Mouse (Mus musculus) adipocyte (in vitro differentiated cells): ENCODE results near the gene Dnajc22.
A peak's percentile ranks its signal among the peaks of the same experiment; 100 is the strongest.
"Not testable (repeated sequence)": the region's sequence is repeated elsewhere in the genome, so short reads cannot be mapped to it uniquely, and the experiment has no call there.

Experiments
- DNase-seq: peaks from one replicate; pipeline ENCODE4 v3.0.0-alpha.2; 2016; ENCODE audit warnings: low spot score

Gene Dnajc22

GRCm38 (mm10) chr15:99092870-99093269 is at the start of gene Dnajc22:
Dnajc22 (plus strand) TSS chr15:99093170.
- DNase-seq: no peak

DNA sequence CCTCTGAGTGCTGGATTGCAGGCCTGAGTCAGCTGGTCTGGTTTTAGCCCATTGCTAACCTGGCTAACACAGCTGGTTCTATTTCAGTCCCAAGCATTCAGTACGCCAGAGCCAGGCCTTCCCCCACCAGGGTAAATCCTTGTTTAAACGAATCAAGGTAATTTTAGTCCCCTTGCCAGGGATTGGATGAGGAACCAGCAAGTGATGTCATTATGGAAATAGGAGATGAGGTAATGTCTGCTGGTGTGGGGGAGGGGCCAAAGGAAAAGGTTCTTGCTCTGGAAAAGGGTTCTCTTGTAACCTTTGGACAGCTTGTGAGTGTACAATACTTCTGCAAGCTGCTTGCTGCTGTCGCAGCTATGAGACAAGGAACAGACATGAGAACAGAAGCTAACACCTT is 48.1 kb upstream of the Dnajc22 start:
- peak; percentile 60 for DNase-seq

- not testable (repeated sequence) for DNase-seq
These were observed 47.2 kb upstream of the Dnajc22 start for GRCm38 (mm10) chr15:99045734-99046133.

GRCm38 (mm10) chr15:99049473-99050253 is 43.3 kb upstream of the Dnajc22 start:
- peak; percentile 74 for DNase-seq

DNA sequence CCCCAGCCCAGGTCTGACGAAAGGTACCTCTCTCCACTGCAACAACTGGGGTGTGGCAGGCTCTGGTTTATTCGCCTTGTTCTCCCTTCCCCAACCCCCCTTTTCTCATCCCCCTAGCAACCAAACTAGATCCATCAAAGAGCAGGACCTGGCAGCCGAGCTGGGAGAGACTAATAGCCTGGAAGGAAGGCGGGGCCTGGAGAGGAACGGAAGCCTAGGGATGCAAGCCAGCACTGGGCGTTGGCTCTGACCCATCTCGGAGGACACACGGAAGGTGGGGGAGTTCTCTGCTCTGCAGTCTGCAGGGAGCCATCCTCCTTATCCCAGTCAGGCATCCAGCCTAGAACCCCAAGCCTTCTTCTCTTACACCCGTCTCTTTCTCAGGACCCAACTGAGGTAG is 39.6 kb upstream of the Dnajc22 start:
- DNase-seq: no peak

DNA sequence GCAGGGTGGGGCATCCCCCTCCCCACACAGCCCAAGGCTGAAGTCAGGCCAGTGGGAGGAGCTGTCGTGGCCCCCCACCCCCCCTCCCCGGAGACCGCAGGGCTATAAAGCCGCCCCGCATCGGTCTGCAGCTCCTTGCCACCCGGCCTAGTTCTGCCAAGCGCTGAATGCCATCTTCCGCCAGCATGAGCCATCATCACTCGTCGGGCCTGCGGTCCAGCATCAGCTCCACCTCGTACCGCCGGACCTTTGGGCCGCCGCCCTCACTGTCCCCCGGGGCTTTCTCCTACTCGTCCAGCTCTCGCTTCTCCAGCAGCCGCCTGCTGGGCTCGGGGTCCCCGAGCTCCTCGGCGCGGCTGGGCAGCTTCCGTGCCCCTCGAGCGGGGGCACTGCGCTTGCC is 37.9 kb upstream of the Dnajc22 start, which contains the start of gene Prph:
Prph (plus strand) TSS at position 135 of the 400 bp plus-strand sequence.
- DNase-seq: no peak

GRCm38 (mm10) chr15:99055511-99055961 is 37.4 kb upstream of the Dnajc22 start:
- no peak for DNase-seq

GRCm38 (mm10) chr15:99056332-99056731 is 36.6 kb upstream of the Dnajc22 start:
- no peak for DNase-seq

DNA sequence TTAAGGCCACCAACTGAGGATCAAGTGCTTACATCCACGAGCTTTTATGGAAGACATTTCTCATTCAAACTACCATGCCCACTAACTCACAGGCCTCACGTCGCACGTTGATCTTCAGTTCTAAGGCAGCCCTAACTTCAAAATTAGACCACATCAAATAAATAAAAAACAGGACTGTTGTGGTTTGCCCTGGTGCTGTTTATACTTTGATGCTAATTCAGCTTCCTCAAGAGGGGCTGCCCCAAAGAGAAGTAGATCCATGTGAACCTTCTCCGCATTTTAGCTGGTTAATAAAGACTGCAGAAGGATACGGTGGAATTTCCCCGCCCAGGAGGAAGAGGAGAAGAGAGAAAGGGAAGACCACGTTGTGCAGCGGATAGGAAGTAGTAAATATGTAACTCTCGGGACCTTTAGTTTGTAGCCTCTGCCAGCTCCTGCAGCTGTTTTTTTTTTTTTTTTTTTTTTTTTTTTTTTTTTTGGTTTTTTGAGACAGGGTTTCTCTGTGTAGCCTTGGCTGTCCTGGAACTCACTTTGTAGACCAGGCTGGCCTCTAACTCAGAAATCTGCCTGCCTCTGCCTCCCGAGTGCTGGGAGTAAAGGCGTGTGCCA is 27.3 kb upstream of the Dnajc22 start:
- no peak for DNase-seq

DNA sequence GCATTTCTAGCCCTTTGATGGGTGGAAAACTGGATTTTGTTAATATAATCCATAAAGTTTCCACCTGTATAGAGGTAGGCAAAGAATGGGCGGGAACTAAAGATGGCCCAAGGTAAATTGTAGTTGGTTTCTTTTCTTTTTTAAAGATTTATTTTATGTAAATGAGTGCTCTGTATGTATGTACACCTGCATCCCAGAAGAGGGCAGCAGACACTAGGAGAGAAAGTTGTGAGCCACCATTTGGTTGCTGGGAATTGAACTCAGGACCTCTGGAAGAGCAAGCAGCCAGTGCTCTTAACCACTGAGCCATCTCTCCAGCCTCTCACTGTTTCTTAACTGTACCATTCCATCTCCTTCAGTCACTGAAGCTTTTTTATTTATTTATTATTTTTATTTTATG is 21.0 kb upstream of the Dnajc22 start:
- no peak for DNase-seq

GRCm38 (mm10) chr15:99074019-99074599 is 18.9 kb upstream of the Dnajc22 start, which contains the start of gene Troap:
Troap (plus strand) TSS chr15:99074575.
- DNase-seq: no peak

DNA sequence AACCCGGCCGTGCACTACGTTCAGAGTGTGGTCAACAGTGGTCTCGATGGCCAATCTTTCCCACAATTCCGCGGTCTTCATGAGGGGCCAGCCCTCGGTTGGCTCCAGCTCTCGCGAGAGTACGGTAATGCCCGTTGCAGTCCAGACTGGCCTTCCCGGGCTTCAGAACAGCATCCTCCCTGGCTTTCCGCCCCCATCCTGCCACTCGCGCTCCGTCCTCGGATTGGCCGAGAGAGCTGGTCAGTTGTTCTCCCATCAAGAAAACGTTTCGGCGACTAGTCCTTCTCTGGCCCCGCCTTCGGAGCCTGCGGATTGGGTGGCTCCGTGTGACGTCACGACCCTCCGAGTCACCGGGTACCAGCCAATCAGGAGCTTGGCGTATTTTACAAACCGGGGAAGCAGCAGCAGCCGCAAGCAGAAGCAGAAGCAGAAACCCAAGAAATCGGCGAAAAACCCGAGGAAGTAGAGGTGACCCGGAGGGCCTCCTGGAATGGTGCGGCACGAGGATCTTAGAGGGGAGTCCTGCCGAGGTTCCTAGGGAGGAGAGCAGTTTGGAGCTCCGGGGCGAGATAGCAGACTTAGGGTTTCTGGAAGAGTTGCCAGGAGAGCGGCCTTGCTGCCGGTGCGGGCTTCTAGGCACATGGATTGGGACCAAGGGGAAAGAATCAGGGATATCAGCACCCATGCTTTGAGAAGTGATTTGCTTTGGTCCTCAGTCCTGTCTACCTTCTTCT is 18.2 kb upstream of the Dnajc22 start:
- DNase-seq: peak; percentile 99

- not testable (repeated sequence) for DNase-seq
These were observed 17.0 kb upstream of the Dnajc22 start for GRCm38 (mm10) chr15:99076011-99076410.

DNA sequence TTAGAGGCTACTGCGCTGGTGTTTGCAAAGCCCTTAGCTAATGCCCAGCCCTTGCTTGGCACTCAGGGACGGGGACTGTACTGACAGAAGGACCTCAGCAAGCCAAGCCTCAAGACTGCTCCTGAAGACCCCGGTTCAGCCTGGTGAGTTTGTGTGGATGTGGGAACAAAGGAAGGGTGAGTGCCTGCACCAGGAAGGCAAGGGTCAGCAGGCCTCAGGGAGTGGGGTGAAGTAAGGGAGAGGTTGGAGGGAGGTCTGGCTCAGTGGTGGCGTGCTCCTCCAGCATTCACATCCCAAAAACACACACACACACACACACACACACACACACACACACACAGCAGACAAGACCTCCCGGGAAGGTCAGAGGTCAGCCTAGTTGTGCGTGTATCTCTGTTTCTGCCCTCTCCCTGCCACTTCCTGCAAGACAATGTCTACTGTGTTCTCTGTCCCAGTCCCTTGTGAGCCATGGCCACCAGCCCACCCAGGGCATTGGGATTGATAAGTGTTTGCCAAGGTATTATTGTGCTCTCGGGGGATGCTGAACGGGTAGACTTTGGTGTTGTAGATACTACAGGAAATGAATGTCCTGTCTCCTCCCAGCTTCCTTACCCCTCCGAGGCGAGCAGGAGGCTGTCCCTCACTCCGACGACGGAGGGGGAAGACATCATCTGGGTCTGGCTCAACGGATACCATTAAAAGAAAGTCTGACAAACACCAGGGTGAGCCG is 14.6 kb upstream of the Dnajc22 start:
- no peak for DNase-seq

GRCm38 (mm10) chr15:99079804-99080203 is 13.2 kb upstream of the Dnajc22 start:
- DNase-seq: peak; percentile 20

DNA sequence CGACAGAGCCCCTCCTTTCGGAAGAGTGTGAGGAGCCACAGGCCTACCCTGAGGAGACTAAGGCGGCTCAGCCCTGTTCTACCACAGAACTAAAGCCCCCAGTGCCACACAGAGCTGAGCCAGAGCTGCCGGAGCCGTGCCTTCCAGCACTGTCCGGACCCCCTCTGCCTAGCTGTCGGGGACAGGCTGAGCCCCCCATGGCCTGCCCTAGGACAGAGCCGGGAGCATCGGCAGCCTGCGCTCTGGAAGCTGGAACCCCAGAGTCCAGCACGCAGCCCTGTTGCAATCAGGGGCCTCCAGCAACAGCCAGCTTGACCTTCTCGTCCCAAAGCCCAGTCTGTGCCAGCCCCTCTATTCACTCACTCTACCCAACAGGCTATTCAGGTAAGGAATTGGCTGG is 10.6 kb upstream of the Dnajc22 start:
- DNase-seq: no peak

GRCm38 (mm10) chr15:99082840-99083239 is 10.1 kb upstream of the Dnajc22 start:
- no peak for DNase-seq

DNA sequence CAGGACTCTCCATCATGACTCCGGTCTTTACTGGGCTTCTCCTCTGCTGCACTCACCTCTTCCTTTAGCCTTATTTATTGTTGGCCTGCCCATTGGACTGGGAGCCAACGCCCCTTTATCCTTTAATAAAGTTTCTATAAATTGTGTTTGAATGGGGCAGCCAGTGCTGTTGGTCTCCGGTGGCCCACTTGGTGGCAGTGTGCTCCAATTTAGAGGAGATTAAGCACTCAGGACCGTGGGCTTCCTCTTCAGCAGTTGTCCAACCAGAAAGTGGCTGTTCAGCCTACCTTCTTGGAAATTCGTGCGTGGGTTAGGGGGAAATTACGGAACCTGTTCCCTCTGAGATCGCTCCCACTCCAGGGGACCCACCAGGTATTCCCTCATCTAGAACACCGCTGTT is 9.7 kb upstream of the Dnajc22 start:
- peak; percentile 64 for DNase-seq

DNA sequence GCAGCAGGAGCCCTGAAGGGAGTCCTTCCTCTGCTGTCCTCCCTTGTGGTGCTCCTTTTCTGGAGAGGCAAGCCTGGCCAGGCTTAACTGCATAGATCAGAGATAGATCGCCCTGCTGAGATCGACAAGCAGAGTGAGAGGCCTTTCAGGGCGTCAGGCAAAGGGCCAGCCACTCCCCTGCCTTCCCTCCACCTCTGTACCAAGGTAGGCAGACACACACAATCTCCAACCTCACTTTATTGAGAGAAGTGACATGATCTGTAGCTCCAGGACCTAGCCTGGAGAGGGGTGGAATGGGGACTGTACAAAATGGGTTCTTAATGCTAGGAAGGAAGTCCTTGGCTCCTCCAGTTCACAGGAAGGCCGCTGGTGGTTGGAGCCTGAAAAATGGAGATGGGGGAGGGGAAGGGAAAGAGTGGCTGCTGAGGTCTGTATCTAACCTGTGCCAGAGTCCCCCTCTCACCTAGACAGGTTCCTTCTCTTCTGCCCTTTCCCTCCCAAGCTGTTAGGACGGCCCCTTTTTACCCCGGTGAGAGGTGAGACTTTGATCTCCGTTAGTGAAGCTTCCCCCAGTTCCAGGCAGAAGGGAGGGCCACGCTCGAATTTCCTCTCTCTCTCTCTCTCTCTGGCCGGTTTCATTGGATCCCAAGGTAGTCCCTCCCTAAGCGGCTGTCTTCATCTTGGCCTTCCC is 9.0 kb upstream of the Dnajc22 start:
- DNase-seq: no peak

GRCm38 (mm10) chr15:99084618-99085017 is 8.4 kb upstream of the Dnajc22 start:
- DNase-seq: no peak

DNA sequence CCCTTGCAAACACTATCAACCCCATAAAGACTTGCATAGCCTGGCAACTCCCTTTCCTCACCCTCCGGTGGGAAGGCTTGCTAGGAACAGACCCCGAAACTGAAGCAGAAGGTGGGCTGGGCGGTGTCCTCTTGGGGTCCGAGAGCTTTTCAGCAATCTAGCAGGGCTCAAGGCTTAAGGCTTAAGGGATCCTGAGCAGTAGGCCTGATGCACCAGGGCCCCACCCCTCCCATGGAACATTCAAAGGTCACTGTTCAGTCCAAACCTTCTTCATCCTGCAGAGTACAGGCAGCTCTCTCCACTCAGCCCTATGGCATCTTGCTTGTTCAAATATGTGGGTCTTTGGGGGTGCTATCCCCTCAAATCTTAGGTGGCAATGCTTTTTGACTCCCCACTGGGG is 7.0 kb upstream of the Dnajc22 start:
- DNase-seq: no peak
